Mouse (Mus musculus) CH12F3 (cell line): ENCODE results near the gene Supt5.

Experiments
- in situ Hi-C: fragments of 300-500 bp; cut with MboI; formaldehyde crosslinking; loops from 2 replicates; pipeline ENCODE4 v1.14.3; 2020; ENCODE audit warnings: low sequenced_read_pairs

Gene Supt5

GRCm38 (mm10) chr7:28306216-28306615 is 32.3 kb downstream of the Supt5 start:
- in situ Hi-C loops: no loop called here

GRCm38 (mm10) chr7:28305641-28306040 is 32.9 kb downstream of the Supt5 start:
- in situ Hi-C loops: no loop called here

- in situ Hi-C loops: no loop called here
These were observed 36.7 kb downstream of the Supt5 start, which contains the start of gene Dll3 for GRCm38 (mm10) chr7:28301616-28302433. TSS of gene Dll3 (minus strand) at chr7:28302238.

GRCm38 (mm10) chr7:28298837-28299625 is 39.5 kb downstream of the Supt5 start:
- in situ Hi-C loops: no loop called here

- in situ Hi-C loops: no loop called here
These were observed 44.1 kb downstream of the Supt5 start for GRCm38 (mm10) chr7:28294481-28294880.

GRCm38 (mm10) chr7:28290638-28291590 is 47.6 kb downstream of the Supt5 start, which contains the start of gene Selenov:
TSS of gene Selenov (minus strand) at chr7:28291186.
- in situ Hi-C loops: no loop called here

GRCm38 (mm10) chr7:28290165-28290564 is 48.4 kb downstream of the Supt5 start:
- in situ Hi-C loops: no loop called here

- in situ Hi-C loops: no loop called here
These were observed 57.9 kb downstream of the Supt5 start for GRCm38 (mm10) chr7:28280630-28281029.

GRCm38 (mm10) chr7:28278279-28278652 is 60.3 kb downstream of the Supt5 start:
- in situ Hi-C loops: no loop called here

- in situ Hi-C loops: no loop called here
These were observed 60.8 kb downstream of the Supt5 start, which contains the start of gene Eid2b for GRCm38 (mm10) chr7:28277615-28278278. TSS of gene Eid2b (plus strand) at chr7:28277739.

- in situ Hi-C loops: no loop called here
These were observed 61.3 kb downstream of the Supt5 start for GRCm38 (mm10) chr7:28277237-28277614.

GRCm38 (mm10) chr7:28271761-28272160 is 66.8 kb downstream of the Supt5 start:
- in situ Hi-C loops: no loop called here

- in situ Hi-C loops: no loop called here
These were observed 69.2 kb downstream of the Supt5 start for GRCm38 (mm10) chr7:28269355-28269754.

- in situ Hi-C loops: no loop called here
These were observed 70.0 kb downstream of the Supt5 start for GRCm38 (mm10) chr7:28268576-28268975.

GRCm38 (mm10) chr7:28268042-28268531 is 70.5 kb downstream of the Supt5 start:
- in situ Hi-C loops: no loop called here

- in situ Hi-C loops: no loop called here
These were observed 71.2 kb downstream of the Supt5 start, which contains the start of gene Eid2 for GRCm38 (mm10) chr7:28267129-28268041. TSS of gene Eid2 (plus strand) at chr7:28267881.

GRCm38 (mm10) chr7:28265391-28265790 is 73.2 kb downstream of the Supt5 start:
- in situ Hi-C loops: no loop called here
